Mouse (Mus musculus) myocyte (in vitro differentiated cells): Measurements from ENCODE around the gene Coq5.

Experiments
- CEBPB ChIP-seq: IDR thresholded peaks from 2 replicates; pipeline ENCODE4 v1.6.1; 2011; ENCODE audit warnings: mild to moderate bottlenecking, moderate library complexity; ENCODE audit not compliant: poor library complexity, insufficient read depth, severe bottlenecking
- E2F4 ChIP-seq: IDR thresholded peaks from one replicate; pipeline ENCODE4 v1.6.1; 2011; ENCODE audit warnings: mild to moderate bottlenecking, control low read depth, moderate library complexity; ENCODE audit not compliant: insufficient read depth
- MAX ChIP-seq: IDR thresholded peaks from one replicate; pipeline ENCODE4 v1.6.1; 2011; ENCODE audit warnings: low read depth, mild to moderate bottlenecking, control low read depth
- MYOD1 ChIP-seq, 3 experiments: IDR thresholded peaks; one replicate each; pipeline ENCODE4 v1.6.1; 2011; ENCODE audit warnings: control low read depth in 2 of 3, low read depth in 2 of 3, mild to moderate bottlenecking in 2 of 3, moderate library complexity in 1 of 3; ENCODE audit not compliant: insufficient read length in 2 of 3, control insufficient read depth in 1 of 3
- MYOG ChIP-seq, 3 experiments: IDR thresholded peaks; one replicate each; pipeline ENCODE4 v1.6.1; 2011; ENCODE audit warnings: control low read depth in 2 of 3, low read depth in 2 of 3, mild to moderate bottlenecking in 2 of 3; ENCODE audit not compliant: insufficient read length in 2 of 3, control insufficient read depth in 1 of 3, insufficient read depth in 1 of 3
- POLR2A ChIP-seq: IDR thresholded peaks from one replicate; pipeline ENCODE4 v1.6.1; 2011; ENCODE audit warnings: low read depth, mild to moderate bottlenecking, control low read depth, moderate library complexity; ENCODE audit not compliant: insufficient read length
- POLR2AphosphoS2 ChIP-seq: IDR thresholded peaks from one replicate; pipeline ENCODE4 v1.6.1; 2011; ENCODE audit warnings: low read depth, control low read depth; ENCODE audit not compliant: insufficient read length
- REST ChIP-seq: IDR thresholded peaks from one replicate; pipeline ENCODE4 v1.6.1; 2011; ENCODE audit warnings: mild to moderate bottlenecking, control low read depth, moderate library complexity; ENCODE audit not compliant: insufficient read depth, insufficient read length
- SRF ChIP-seq: IDR thresholded peaks from one replicate; pipeline ENCODE4 v1.6.1; 2011; ENCODE audit warnings: low read depth; ENCODE audit not compliant: control insufficient read depth, insufficient read length
- TCF12 ChIP-seq: IDR thresholded peaks from one replicate; pipeline ENCODE4 v1.6.1; 2011; ENCODE audit warnings: mild to moderate bottlenecking, control low read depth; ENCODE audit not compliant: poor library complexity, insufficient read depth, severe bottlenecking
- TCF3 ChIP-seq: IDR thresholded peaks from one replicate; pipeline ENCODE4 v1.6.1; 2011; ENCODE audit warnings: low read depth, control low read depth; ENCODE audit not compliant: insufficient read length
- USF1 ChIP-seq: IDR thresholded peaks from one replicate; pipeline ENCODE4 v1.6.1; 2011; ENCODE audit warnings: low read depth, mild to moderate bottlenecking, control low read depth, moderate library complexity

DNA sequence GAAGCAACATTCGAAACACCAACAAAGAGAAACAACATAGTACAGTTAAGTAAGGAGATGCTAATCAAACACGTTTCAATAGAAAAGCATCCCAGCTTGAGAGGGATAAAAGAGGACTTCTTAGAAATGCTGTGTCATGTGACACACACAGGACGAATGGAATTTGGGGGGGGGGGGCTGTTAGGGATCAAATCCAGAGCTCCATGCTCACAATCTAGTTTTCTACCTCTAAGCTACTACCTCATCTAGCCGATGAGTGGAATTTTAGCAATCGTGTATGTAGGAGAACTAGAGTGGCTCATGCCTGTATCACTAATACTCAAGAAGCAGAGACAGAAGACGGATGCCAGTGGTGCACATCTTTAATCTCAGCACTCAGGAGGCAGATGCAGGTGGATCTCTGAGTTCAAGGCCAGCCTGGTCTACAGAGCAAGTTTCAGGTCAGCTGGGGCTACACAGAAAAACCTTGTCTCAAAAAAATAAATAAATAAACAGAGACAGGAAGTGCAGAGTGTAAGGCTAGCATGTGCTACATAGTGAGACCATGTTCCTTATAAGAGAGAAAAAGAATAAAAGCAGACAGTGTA is 5.8 kb upstream of the Coq5 start:
- no peak for TF ChIP-seq POLR2A
- TF ChIP-seq TCF3: no peak
- no peak for TF ChIP-seq POLR2AphosphoS2
- no peak for TF ChIP-seq TCF12
- no peak for TF ChIP-seq USF1
- no peak for TF ChIP-seq MAX
- TF ChIP-seq SRF: no peak
- TF ChIP-seq MYOG (IDR thresholded peaks at IDR 0.05; ENCODE audit: control insufficient read depth in 1 of 3, insufficient read depth in 1 of 3, insufficient read length in 2 of 3, low read depth in 2 of 3): no peak
- no peak for TF ChIP-seq REST
- TF ChIP-seq MYOD1 (IDR thresholded peaks at IDR 0.05; ENCODE audit: control insufficient read depth in 1 of 3, insufficient read length in 2 of 3, low read depth in 2 of 3): no peak
- TF ChIP-seq CEBPB: no peak
- TF ChIP-seq E2F4: no peak
